Mouse (Mus musculus) limb, embryonic 15.5 days (tissue): ENCODE measurements around the gene Itprid1. TPM values are rescaled to one million over a fixed set of nuclear protein-coding genes. Genes with fewer than 3 reads are reported as not detected.

Experiments
- ATAC-seq: fragments of 200-750 bp; cut with Nextera tagmentation; 2 replicates; pipeline ENCODE4 v1.8.0; 2017; ENCODE audit warnings: low read depth, moderate TSS enrichment; ENCODE audit not compliant: insufficient number of reproducible peaks, low FRiP score, low TSS enrichment
- H3K27ac ChIP-seq: fragments of 300-500 bp; sonication (generic); 2 replicates; pipeline ENCODE4 v1.5.1; 2015; ENCODE audit warnings: moderate library complexity, mild to moderate bottlenecking, inconsistent platforms
- H3K27me3 ChIP-seq: fragments of 300-500 bp; sonication (generic); 2 replicates; pipeline ENCODE4 v1.6.1; 2015; ENCODE audit warnings: inconsistent platforms
- H3K36me3 ChIP-seq: fragments of 300-500 bp; sonication (generic); 2 replicates; pipeline ENCODE4 v1.6.1; 2015; ENCODE audit warnings: inconsistent platforms
- H3K4me1 ChIP-seq: fragments of 300-500 bp; sonication (generic); 2 replicates; pipeline ENCODE4 v1.6.1; 2015; ENCODE audit warnings: inconsistent platforms
- H3K4me2 ChIP-seq: fragments of 300-500 bp; sonication (generic); 2 replicates; pipeline ENCODE4 v1.6.1; 2015; ENCODE audit warnings: mild to moderate bottlenecking, inconsistent platforms
- H3K4me3 ChIP-seq: fragments of 300-500 bp; sonication (generic); 2 replicates; pipeline ENCODE4 v1.5.1; 2015; ENCODE audit warnings: mild to moderate bottlenecking, inconsistent platforms
- H3K9ac ChIP-seq: fragments of 300-500 bp; sonication (generic); 2 replicates; pipeline ENCODE4 v1.6.1; 2015; ENCODE audit warnings: inconsistent platforms
- H3K9me3 ChIP-seq: fragments of 300-500 bp; sonication (generic); 2 replicates; pipeline ENCODE4 v1.6.1; 2016; ENCODE audit warnings: inconsistent platforms
- WGBS: fragments of 180-500 bp; shearing (Covaris S2); methylation state at CpG from one replicate; pipeline ENCODE4 v1.1.7; 2015; 5-methylcytosine and 5-hydroxymethylcytosine counted together
- polyA plus RNA-seq: library from polyadenylated mRNA; unstranded; fragments of >200 nt; fragmentation: Nextera tagmentation; extraction: Ambion mirVana; gene quantifications from 2 replicates; pipeline ENCODE4 v1.2.1, GENCODE M21; 2015

The Itprid1 gene
- polyA plus RNA-seq, 1 experiment from 2014 or later: 0.22 TPM

DNA sequence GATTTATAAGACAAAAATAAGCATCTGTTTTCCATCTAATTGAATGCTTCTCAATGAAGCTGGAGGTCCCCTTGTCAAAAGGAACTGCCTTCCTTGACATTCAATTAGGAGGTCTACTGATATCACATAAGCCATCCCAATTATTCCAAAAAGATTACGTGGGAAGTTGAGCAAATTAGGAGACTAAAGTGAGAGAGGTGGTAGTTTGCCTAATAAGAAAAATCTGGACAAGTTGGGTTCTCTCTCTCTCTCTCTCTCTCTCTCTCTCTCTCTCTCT is 65.6 kb downstream of the Itprid1 start:
- Histone ChIP-seq H3K4me3 (no peak overlapping the region), H3K27ac (no peak overlapping the region), H3K4me2 (no peak overlapping the region), H3K4me1 (no peaks in the 10 kb centered on the region), H3K9ac (no peak overlapping the region), H3K36me3 (no peaks in the 10 kb centered on the region), H3K9me3 (no peaks in the 10 kb centered on the region), H3K27me3 (no peaks in the 10 kb centered on the region)
- no peak for ATAC-seq
- 38% methylated on average over 1 of the region's 1 CpGs for WGBS

DNA sequence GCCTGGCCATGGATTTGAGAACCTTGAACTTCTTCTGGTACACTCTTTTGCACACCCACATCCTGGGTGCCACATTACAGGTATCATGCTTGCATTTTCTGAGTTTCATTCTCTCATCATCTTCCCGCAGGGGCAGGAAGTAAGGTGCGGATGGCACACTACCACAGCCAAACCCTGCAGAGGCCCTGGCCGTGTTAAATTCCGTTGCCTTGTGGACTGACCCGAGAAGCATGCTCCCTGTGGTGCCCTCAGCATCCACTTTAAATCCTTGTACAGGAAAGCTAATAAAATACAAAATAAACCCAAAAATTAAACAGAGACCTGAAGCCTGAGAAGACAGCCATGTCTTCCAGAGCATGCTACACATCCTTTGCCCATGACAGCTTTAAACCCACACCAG is 82.5 kb downstream of the Itprid1 start:
- no peak overlapping the region for H3K4me2 ChIP-seq
- H3K27ac ChIP-seq: no peak overlapping the region
- 68% methylated on average over 5 of the region's 5 CpGs for WGBS
- no peaks in the 10 kb centered on the region for H3K27me3 ChIP-seq
- no peak overlapping the region for H3K4me3 ChIP-seq
- no peaks in the 10 kb centered on the region for H3K4me1 ChIP-seq
- H3K36me3 ChIP-seq: no peaks in the 10 kb centered on the region
- ATAC-seq: no peak
- no peaks in the 10 kb centered on the region for H3K9me3 ChIP-seq
- H3K9ac ChIP-seq: no peak overlapping the region

DNA sequence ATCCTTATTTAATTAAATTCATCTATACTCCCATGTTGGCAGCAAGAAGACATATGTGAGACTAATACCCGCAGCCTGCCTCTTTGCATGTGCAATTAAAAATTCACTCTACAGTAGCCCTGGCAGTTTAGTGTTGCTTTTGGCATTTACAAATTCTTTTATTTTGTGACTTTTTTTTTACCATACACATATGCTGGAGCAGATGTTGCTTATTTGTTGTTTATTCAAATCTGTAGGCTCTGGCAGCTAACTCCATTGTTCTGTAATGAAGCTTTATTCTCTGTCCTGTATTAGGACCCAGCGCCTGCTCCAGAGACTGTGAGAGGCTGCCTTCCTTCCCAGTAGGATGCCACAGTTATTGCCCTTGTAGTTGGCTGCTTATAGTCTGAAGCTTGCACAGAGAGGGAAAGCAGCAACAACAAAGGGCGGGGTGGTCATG is 83.6 kb downstream of the Itprid1 start:
- Histone ChIP-seq H3K4me1 (no peaks in the 10 kb centered on the region), H3K9ac (no peak overlapping the region), H3K4me3 (no peak overlapping the region), H3K4me2 (no peak overlapping the region), H3K36me3 (no peaks in the 10 kb centered on the region), H3K27ac (no peak overlapping the region), H3K9me3 (no peaks in the 10 kb centered on the region), H3K27me3 (no peaks in the 10 kb centered on the region)
- WGBS: 52% methylated on average over 3 of the region's 3 CpGs
- ATAC-seq: no peak

DNA sequence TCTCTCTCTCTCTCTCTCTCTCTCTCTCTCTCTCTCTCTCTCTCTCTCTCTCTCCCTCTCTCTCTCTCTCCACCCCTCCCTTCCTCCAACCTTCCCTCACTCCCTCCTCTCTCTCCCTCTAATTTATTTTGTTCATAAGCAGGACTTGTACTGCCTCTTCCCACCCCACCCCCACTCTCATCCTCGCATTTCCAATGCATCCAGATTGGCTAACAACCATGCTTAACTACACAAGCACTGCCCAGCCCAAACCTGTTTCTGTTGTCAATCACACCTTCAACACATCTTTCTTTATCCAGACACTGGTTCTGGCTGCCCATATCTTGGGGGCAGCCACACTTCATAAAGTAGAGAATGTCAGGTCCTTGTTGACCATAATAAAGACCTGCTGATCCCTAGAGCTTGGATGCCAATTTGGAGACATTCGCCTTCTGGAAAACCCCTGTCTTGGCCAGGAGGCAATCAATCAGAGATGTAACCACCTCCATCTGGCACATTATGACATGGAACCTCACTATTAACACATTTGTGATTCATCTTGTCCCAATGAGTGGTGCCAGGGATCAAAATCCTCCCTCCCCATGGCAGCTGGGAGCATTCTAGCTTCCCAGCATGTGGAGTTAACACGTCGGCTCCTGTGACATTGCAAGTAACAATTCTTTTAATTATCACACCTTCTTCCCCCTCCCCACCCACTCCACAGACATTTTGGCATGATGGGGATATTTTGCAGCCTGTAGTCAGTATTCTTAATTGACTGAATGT is 84.4 kb downstream of the Itprid1 start:
- ATAC-seq: no peak
- H3K36me3 ChIP-seq: no peaks in the 10 kb centered on the region
- 55% methylated on average over 4 of the region's 4 CpGs for WGBS
- no peak overlapping the region for H3K4me2 ChIP-seq
- H3K9me3 ChIP-seq: no peaks in the 10 kb centered on the region
- no peaks in the 10 kb centered on the region for H3K27me3 ChIP-seq
- H3K27ac ChIP-seq: no peak overlapping the region
- H3K9ac ChIP-seq: no peak overlapping the region
- no peaks in the 10 kb centered on the region for H3K4me1 ChIP-seq
- no peak overlapping the region for H3K4me3 ChIP-seq

DNA sequence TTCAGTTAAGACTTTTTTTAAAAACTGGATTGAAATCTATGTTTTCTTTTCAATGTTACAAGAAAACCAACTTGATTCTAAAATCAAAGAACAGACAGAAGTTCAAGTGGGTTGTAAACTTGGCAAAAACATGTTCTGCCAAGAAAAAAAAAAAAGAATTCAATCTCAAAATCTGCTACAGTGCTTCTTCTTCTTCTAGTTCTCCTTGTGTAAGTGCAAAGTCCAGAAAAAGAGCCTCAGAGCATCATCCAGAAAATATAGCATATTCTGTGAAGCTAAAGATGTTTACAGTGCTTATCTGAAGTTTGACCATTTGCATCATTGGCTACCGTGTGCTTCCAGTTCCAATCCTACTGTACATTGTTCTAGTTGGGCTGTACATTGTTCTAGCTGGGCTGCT is 108.0 kb downstream of the Itprid1 start:
- no peak overlapping the region for H3K9ac ChIP-seq

DNA sequence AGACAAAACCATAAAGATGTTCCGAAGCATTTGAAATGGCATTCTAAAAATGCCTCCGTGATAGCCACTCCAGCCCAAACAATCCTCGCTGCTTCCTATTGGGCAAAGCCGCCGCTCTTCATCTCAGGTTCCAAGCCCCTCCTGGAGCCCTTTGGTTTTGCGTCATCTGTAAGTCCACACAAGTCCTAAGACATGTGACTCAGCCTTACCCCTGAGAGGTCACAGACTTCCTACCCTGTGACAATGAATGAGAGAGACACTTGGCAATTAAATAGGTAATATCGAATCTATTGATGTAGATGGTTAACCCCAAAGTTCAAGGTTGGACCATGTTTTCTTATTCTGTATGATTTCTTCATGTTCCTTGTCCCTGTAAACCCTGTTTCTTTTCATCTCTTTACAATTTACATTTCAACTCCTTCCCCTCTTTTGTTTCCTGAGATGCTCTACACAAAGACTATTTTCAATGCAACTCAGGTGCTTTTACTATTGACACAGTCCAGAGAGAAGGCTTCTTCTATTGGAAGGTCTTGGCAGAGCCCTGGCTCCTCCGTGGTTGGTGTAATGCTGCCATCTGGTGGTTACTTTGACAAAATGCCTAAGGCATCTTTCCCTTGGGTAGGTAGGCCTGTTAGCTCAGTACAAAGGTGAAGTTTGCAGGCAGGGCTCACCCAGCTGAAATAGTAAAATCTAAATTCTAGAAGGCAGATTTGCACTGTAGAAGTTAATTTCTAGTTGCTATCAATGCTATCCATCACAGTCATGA is 113.8 kb downstream of the Itprid1 start:
- no peak for ATAC-seq

More for the DNA sequence above, 108.0 kb downstream of the Itprid1 start:
- Histone ChIP-seq H3K27ac (no peak overlapping the region), H3K4me1 (no peaks in the 10 kb centered on the region), H3K4me2 (no peak overlapping the region), H3K9me3 (no peaks in the 10 kb centered on the region), H3K27me3 (no peaks in the 10 kb centered on the region), H3K4me3 (no peak overlapping the region), H3K36me3 (no peaks in the 10 kb centered on the region)
- no peak for ATAC-seq
- 94% methylated on average over 1 of the region's 1 CpGs for WGBS

DNA sequence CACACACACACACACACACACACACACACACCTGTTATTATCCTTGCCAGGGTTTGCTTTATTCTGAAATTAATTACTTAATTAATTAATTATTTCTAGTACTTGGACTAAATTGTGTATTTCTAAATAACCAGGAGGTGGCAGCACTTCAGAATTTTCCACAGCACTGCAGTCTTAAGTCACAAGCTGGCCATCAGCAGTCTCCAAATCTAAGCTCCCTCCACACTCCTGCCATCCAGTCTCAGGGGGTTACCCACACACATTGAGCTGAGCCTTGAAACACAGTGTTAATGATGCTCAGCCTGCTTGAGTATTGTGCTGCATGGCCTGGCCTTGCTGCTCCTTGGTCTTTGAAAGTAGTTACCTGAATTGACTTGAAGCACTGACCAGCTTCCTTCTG is 136.3 kb downstream of the Itprid1 start:
- no peak overlapping the region for H3K27ac ChIP-seq
- H3K36me3 ChIP-seq: no peaks in the 10 kb centered on the region
- H3K4me2 ChIP-seq: no peak overlapping the region
- no peaks in the 10 kb centered on the region for H3K9me3 ChIP-seq
- no peak overlapping the region for H3K9ac ChIP-seq
- ATAC-seq: no peak
- no peaks in the 10 kb centered on the region for H3K27me3 ChIP-seq
- no peak overlapping the region for H3K4me3 ChIP-seq
- H3K4me1 ChIP-seq: no peaks in the 10 kb centered on the region

More for the DNA sequence above, 113.8 kb downstream of the Itprid1 start:
- Histone ChIP-seq H3K36me3 (no peaks in the 10 kb centered on the region), H3K4me1 (no peaks in the 10 kb centered on the region), H3K27ac (no peak overlapping the region), H3K9me3 (no peaks in the 10 kb centered on the region), H3K9ac (no peak overlapping the region), H3K4me3 (no peak overlapping the region), H3K27me3 (no peaks in the 10 kb centered on the region), H3K4me2 (no peak overlapping the region)
- WGBS: 72% methylated on average over 8 of the region's 8 CpGs

DNA sequence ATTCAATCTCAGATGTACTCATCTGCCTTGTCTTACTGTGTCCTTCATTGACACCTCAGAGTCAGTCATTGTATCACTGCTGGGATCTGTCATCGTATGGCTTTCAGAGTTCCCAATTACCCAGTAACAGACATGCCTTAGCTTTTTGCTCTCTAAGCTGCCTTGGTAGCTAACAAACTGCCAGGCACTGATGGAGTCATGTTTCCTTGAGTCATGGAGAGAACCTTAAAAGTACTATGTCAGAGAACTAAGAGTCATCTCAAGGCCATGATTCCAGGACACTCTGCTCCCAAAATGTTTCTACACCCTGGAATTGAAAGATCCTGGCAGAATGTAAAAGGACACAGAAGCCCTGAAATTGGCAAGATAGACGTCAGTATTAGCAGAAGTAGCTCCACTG is 143.1 kb downstream of the Itprid1 start:
- WGBS: 66% methylated on average over 2 of the region's 2 CpGs
- no peaks in the 10 kb centered on the region for H3K27me3 ChIP-seq
- H3K27ac ChIP-seq: no peak overlapping the region
- no peak for ATAC-seq
- H3K4me2 ChIP-seq: no peak overlapping the region
- no peaks in the 10 kb centered on the region for H3K36me3 ChIP-seq
- H3K4me1 ChIP-seq: no peaks in the 10 kb centered on the region
- no peaks in the 10 kb centered on the region for H3K9me3 ChIP-seq
- H3K4me3 ChIP-seq: no peak overlapping the region
- H3K9ac ChIP-seq: no peak overlapping the region

DNA sequence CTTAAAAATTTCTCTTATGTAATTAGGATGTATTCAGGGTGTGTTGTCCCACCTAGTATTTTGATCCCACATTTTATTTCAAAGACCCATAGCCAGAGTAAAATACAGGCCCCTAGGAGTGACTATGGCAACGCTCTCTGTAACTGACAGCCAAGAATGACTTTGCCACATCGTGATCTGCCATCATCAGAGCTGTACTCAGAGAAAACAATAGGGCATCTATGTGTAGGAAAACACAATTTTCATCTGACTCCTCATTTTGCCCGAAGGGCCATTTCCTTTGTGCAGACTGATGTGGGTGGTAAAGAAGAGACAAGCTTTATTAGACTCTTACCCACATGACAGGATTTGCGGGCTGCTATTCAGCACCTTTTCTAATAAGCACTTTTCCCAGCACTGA is 172.0 kb downstream of the Itprid1 start:
- 75% methylated on average over 4 of the region's 4 CpGs for WGBS
- Histone ChIP-seq H3K27ac (no peak overlapping the region), H3K27me3 (no peaks in the 10 kb centered on the region), H3K9me3 (no peaks in the 10 kb centered on the region), H3K36me3 (no peaks in the 10 kb centered on the region), H3K4me1 (no peaks in the 10 kb centered on the region), H3K4me3 (no peak overlapping the region), H3K9ac (no peak overlapping the region), H3K4me2 (no peak overlapping the region)
- ATAC-seq: no peak

DNA sequence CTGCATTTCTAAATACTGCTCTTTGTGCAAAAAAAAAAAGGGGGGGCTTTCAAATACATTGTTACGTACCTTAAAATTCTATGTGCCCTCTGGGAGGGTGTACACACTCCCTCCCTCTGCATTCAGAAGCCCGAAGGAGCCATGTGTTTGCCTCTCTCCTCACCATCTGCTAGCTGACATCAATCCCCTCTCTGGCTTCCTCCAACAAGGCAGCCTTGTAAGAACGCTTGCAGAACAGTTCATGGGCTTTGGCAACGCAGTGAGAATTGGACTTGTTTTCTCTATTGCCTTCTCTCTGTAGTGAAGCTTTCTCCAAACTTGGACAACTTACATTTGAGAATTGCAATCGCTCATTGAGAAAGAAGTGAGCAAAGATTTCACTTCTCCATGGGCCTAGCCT is 175.7 kb downstream of the Itprid1 start:
- 52% methylated on average over 5 of the region's 5 CpGs for WGBS
- no peak overlapping the region for H3K4me2 ChIP-seq
- H3K9ac ChIP-seq: no peak overlapping the region
- H3K27me3 ChIP-seq: no peaks in the 10 kb centered on the region
- no peak overlapping the region for H3K27ac ChIP-seq
- H3K4me3 ChIP-seq: no peak overlapping the region
- H3K4me1 ChIP-seq: no peaks in the 10 kb centered on the region
- no peaks in the 10 kb centered on the region for H3K36me3 ChIP-seq
- H3K9me3 ChIP-seq: no peaks in the 10 kb centered on the region
- ATAC-seq: no peak

DNA sequence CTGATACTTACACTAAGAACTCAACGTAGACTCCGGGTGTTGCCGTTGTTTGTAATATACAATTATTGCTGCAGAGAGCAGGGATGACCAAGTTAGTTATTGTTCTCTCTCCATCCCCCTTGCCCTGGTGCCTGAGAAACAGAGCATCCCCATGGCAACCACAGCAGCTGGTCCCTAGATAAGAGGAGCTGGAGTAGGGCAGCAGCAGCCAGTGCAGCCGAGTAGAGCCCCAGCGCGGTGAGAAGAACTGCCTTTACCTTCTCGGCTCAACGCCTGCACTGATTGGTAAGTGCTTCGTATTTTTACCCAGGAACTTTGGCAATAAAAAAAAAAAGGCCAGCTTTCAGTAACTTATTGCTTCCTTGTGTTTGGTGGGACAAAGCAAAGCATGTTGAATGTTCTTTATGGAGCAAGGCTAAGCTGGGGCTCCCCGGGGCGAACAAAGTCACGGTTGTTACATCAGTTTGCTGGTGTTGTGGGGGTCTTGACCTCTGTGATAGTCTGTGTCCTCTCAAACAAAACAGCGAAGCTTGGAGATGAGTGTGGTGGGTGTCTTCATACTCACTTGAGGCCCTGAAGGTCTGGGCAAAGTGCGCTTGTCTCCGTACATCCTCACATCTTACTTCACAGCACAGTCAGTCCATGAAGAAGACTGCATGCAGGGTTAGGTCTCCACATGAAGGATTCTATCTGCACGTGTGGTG is 180.7 kb downstream of the Itprid1 start, which contains the start of gene Ppp1r17:
Gene Ppp1r17 (plus strand): TSS at position 207 of the 704 bp plus-strand sequence.
- Histone ChIP-seq H3K36me3 (no peaks in the 10 kb centered on the region), H3K27me3 (no peaks in the 10 kb centered on the region), H3K4me3 (no peak within 1 kb of the TSS), H3K27ac (no peak within 1 kb of the TSS), H3K4me1 (no peaks in the 10 kb centered on the region), H3K9me3 (no peaks in the 10 kb centered on the region), H3K4me2 (no peak within 1 kb of the TSS), H3K9ac (no peak within 1 kb of the TSS)
- WGBS: 68% methylated on average over 16 of the region's 16 CpGs
- no peak for ATAC-seq

DNA sequence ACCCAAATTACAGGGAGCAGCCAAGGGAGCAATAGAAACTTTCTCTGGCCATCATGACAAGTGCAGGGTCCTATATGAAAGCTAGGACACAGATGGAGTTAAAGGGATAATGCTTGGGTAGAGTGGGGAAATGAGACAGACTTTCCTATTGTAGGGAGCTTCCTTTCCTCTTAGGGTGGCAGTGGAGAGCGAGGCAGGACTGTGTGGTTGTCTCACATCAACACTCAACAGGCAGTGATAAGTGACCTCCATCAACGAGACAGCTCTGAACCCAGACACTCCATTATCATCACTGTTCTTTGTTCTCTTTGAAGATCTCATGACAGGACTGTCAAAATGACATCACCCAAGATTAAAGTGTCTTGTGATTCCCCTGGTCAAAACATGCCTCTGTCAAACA is 182.9 kb downstream of the Itprid1 start:
- Histone ChIP-seq H3K27ac (no peak overlapping the region), H3K4me2 (no peak overlapping the region), H3K9me3 (no peaks in the 10 kb centered on the region), H3K9ac (no peak overlapping the region), H3K27me3 (no peaks in the 10 kb centered on the region), H3K36me3 (no peaks in the 10 kb centered on the region), H3K4me1 (no peaks in the 10 kb centered on the region), H3K4me3 (no peak overlapping the region)
- no peak for ATAC-seq
- WGBS: 66% methylated on average over 2 of the region's 2 CpGs
